Mouse (Mus musculus): ENCODE data around the gene Cdc27. TPM values are rescaled to one million over a fixed set of nuclear protein-coding genes. Genes with fewer than 3 reads are reported as not detected.
A peak's percentile ranks its signal among the peaks of the same experiment; 100 is the strongest.
"Not testable (repeated sequence)": the region's sequence is repeated elsewhere in the genome, so short reads cannot be mapped to it uniquely, and the experiment has no call there.

The Cdc27 gene
- total and polyA plus RNA-seq, 3 experiments = 34.0 to 86.8 (median 71.9) TPM

DNA sequence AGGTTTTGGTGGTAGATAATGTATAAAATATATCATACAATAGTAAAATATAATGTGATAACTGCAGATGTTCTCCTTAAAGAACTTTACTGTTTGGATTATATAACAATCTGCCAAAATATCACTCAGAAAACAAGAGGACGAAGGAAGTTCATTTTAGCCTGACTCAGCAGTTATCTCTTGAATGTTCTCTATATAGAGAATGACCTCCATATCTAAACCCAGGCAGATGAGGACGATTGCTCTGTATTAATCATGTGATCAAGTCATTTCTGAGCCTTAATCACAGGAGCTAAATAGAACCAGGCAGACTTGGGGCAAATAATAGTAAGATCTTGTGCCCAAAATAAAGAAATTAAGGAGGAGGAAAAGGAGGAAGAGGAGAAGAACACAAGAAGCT is 5.9 kb downstream of the Cdc27 start:
- H3K4me2 ChIP-seq (ENCODE audit: insufficient read depth, low read depth, poor library complexity, severe bottlenecking) = no peak overlapping the region
- no peak for DNase-seq (ENCODE audit: extremely low read depth)

DNA sequence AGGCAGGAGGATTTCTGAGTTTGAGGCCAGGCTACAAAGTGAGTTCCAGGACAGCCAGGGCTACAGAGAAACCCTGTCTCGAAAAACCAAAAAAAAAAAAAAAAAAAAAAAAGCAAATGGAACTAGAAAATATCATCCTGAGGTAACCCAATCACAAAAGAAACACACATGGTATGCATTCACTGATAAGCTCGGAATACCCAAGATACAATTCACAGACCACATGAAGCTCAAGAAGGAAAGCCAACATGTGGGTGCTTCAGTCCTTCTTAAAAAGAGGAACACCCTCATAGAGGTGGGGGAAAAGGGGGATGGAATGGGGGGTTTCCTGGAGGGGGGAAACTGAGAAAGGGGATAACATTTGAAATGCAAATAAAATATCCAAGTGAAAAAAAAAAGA is 7.1 kb downstream of the Cdc27 start:
- DNase-seq (ENCODE audit: extremely low read depth); H3K9ac ChIP-seq (ENCODE audit: insufficient read depth, low read depth); H3K4me3 ChIP-seq (replicated peaks in 1 of 3; ENCODE audit: low read depth in 2 of 3, low read length in 2 of 3, poor library complexity in 1 of 3); H3K27me3 ChIP-seq (replicated peaks); dilution Hi-C loops (cut with MboI; ENCODE audit: extremely low pct_ligation_motif_present, extremely low pct_unique_long_range_greater_than_20kb, low sequenced_read_pairs); H3K4me2 ChIP-seq (ENCODE audit: insufficient read depth, low read depth, poor library complexity, severe bottlenecking); H3K27ac ChIP-seq (ENCODE audit: insufficient read depth, low read depth); in situ Hi-C loops (cut with MboI; ENCODE audit: low pct_ligation_motif_present, low pct_unique_long_range_greater_than_20kb, low sequenced_read_pairs); H3K9me3 ChIP-seq (replicated peaks; ENCODE audit: low read length): not testable (repeated sequence)
- Histone ChIP-seq H3K36me3 (replicated peaks in 1 of 2; ENCODE audit: control insufficient read depth in 1 of 2, insufficient read depth in 1 of 2, low read length in 1 of 2) (peaks cover 13 to 58% of the 10 kb centered on the region in 2 experiments), H3K79me2 (replicated peaks; ENCODE audit: control insufficient read depth, extremely low read depth, insufficient read depth, poor library complexity, severe bottlenecking) (peaks cover 89% of the 10 kb centered on the region), H3K4me1 (ENCODE audit: control insufficient read depth in 1 of 2, insufficient read depth in 2 of 2) (peaks cover 12 to 70% of the 10 kb centered on the region in 2 experiments; a peak in 3 of 4 replicates)

More for the DNA sequence above, 5.9 kb downstream of the Cdc27 start:
- dilution Hi-C loops (cut with MboI; ENCODE audit: extremely low pct_ligation_motif_present, extremely low pct_unique_long_range_greater_than_20kb, low sequenced_read_pairs) = no loop called here
- Histone ChIP-seq H3K4me1 (ENCODE audit: control insufficient read depth in 1 of 2, insufficient read depth in 2 of 2) (peaks cover 12 to 75% of the 10 kb centered on the region in 2 experiments; a peak in 3 of 4 replicates), H3K27ac (ENCODE audit: insufficient read depth, low read depth) (no peak overlapping the region), H3K27me3 (replicated peaks) (no peaks in the 10 kb centered on the region), H3K36me3 (replicated peaks in 1 of 2; ENCODE audit: control insufficient read depth in 1 of 2, insufficient read depth in 1 of 2, low read length in 1 of 2) (peaks cover 13 to 53% of the 10 kb centered on the region in 2 experiments), H3K9me3 (replicated peaks; ENCODE audit: low read length) (no peaks in the 10 kb centered on the region), H3K79me2 (replicated peaks; ENCODE audit: control insufficient read depth, extremely low read depth, insufficient read depth, poor library complexity, severe bottlenecking) (peaks cover 90% of the 10 kb centered on the region), H3K4me3 (replicated peaks in 1 of 3; ENCODE audit: low read depth in 2 of 3, low read length in 2 of 3, poor library complexity in 1 of 3) (no peak overlapping the region), H3K9ac (ENCODE audit: insufficient read depth, low read depth) (no peak overlapping the region)
- TF ChIP-seq SIN3A (IDR thresholded peaks at IDR 0.05; ENCODE audit: low read length) (0 out of 2 replicates have a peak, but pooled peaks have one; percentile 12), NELFE (IDR thresholded peaks at IDR 0.05; ENCODE audit: low read depth, low read length) (no peak), EP300 (IDR thresholded peaks at IDR 0.05; ENCODE audit: low read length) (0 out of 2 replicates have a peak, but pooled peaks have one; percentile 22), GABPA (IDR thresholded peaks at IDR 0.05; ENCODE audit: insufficient replicate concordance, low read depth, low read length) (no peak), HCFC1 (IDR thresholded peaks at IDR 0.05; ENCODE audit: low read depth, low read length) (no peak), UBTF (IDR thresholded peaks at IDR 0.05; ENCODE audit: low read depth, low read length) (no peak), POLR2A (IDR thresholded peaks at IDR 0.05; ENCODE audit: low read depth, low read length) (no peak), SMC3 (IDR thresholded peaks at IDR 0.05; ENCODE audit: low read depth, low read length) (no peak), BHLHE40 (IDR thresholded peaks at IDR 0.05; ENCODE audit: low read depth, low read length) (no peak), TBP (conservative IDR thresholded peaks at IDR 0.05; ENCODE audit: low read depth, low read length) (no peak), ELF1 (IDR thresholded peaks at IDR 0.05; ENCODE audit: low read depth, low read length) (no peak), MAFK (IDR thresholded peaks at IDR 0.05; ENCODE audit: insufficient replicate concordance, low read length) (peak; percentile 98), RCOR1 (conservative IDR thresholded peaks at IDR 0.05; ENCODE audit: low read depth, low read length) (no peak), RAD21 (IDR thresholded peaks at IDR 0.05; ENCODE audit: low read depth, low read length) (no peak)
- in situ Hi-C loops (cut with MboI; ENCODE audit: low pct_ligation_motif_present, low pct_unique_long_range_greater_than_20kb, low sequenced_read_pairs) = no loop called here

DNA sequence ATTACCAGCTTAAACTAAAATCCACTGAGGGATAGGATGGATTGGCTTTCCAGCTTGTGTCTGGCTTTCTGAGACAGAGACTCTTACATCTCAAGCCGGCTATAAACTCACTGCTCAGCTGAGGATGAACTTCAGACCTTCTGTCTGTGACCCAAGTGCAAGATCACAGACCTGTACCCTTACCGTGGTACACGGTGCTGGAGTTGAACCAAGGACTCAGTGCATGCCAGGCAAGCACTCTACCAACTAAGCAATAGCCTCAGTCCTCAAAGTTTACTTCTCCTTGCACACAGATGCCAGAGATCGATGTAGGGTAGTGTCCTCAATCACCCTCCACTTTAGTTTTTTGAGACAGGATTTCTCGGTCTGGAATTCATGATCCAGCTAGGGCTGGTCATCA is 10.6 kb downstream of the Cdc27 start:
- H3K36me3 ChIP-seq (replicated peaks in 1 of 2; ENCODE audit: control insufficient read depth in 1 of 2, insufficient read depth in 1 of 2, low read length in 1 of 2) = peaks cover 16 to 62% of the 10 kb centered on the region in 2 experiments
- in situ Hi-C loops (cut with MboI; ENCODE audit: low pct_ligation_motif_present, low pct_unique_long_range_greater_than_20kb, low sequenced_read_pairs) = no loop called here

More for the DNA sequence above, 10.6 kb downstream of the Cdc27 start:
- Histone ChIP-seq H3K79me2 (replicated peaks; ENCODE audit: control insufficient read depth, extremely low read depth, insufficient read depth, poor library complexity, severe bottlenecking) (peaks cover 88% of the 10 kb centered on the region), H3K9me3 (replicated peaks; ENCODE audit: low read length) (no peaks in the 10 kb centered on the region), H3K4me3 (replicated peaks in 1 of 3; ENCODE audit: low read depth in 2 of 3, low read length in 2 of 3, poor library complexity in 1 of 3) (no peak overlapping the region), H3K4me1 (ENCODE audit: control insufficient read depth in 1 of 2, insufficient read depth in 2 of 2) (peaks cover 1 to 40% of the 10 kb centered on the region in 2 experiments; a peak in 3 of 4 replicates), H3K27ac (ENCODE audit: insufficient read depth, low read depth) (no peak overlapping the region), H3K4me2 (ENCODE audit: insufficient read depth, low read depth, poor library complexity, severe bottlenecking) (no peak overlapping the region), H3K9ac (ENCODE audit: insufficient read depth, low read depth) (no peak overlapping the region), H3K27me3 (replicated peaks) (no peaks in the 10 kb centered on the region)
- TF ChIP-seq ZMIZ1 (IDR thresholded peaks at IDR 0.05; ENCODE audit: low read depth, low read length) (no peak), E2F4 (IDR thresholded peaks at IDR 0.05; ENCODE audit: insufficient replicate concordance, low read depth, low read length) (no peak), MAFK (IDR thresholded peaks at IDR 0.05; ENCODE audit: insufficient replicate concordance, low read length) (no peak), MAZ (IDR thresholded peaks at IDR 0.05; ENCODE audit: low read depth, low read length) (no peak), POLR2A (IDR thresholded peaks at IDR 0.05; ENCODE audit: low read depth, low read length) (no peak), SMC3 (IDR thresholded peaks at IDR 0.05; ENCODE audit: low read depth, low read length) (no peak)
- dilution Hi-C loops (cut with MboI; ENCODE audit: extremely low pct_ligation_motif_present, extremely low pct_unique_long_range_greater_than_20kb, low sequenced_read_pairs) = no loop called here
- DNase-seq (ENCODE audit: extremely low read depth) = no peak

Measured in CH12.LX (cell line).